Mouse (Mus musculus) stomach, embryonic 16.5 days (tissue): ENCODE measurements around the gene Gfra1. TPM values are rescaled to one million over a fixed set of nuclear protein-coding genes. Genes with fewer than 3 reads are reported as not detected.

Source experiments
- ATAC-seq: fragments of 200-750 bp; cut with Nextera tagmentation; 2 replicates; pipeline ENCODE4 v1.8.0; 2017; ENCODE audit warnings: moderate number of reproducible peaks, moderate TSS enrichment; ENCODE audit not compliant: insufficient read depth, low FRiP score
- H3K27ac ChIP-seq: fragments of 300-500 bp; sonication (generic); 2 replicates; pipeline ENCODE4 v1.5.1; 2014; ENCODE audit warnings: low read length
- H3K27me3 ChIP-seq: fragments of 300-500 bp; sonication (generic); 2 replicates; pipeline ENCODE4 v1.6.1; 2014; ENCODE audit warnings: low read length, control low read depth, mixed read lengths; ENCODE audit not compliant: control insufficient read depth, insufficient read depth
- H3K36me3 ChIP-seq: fragments of 300-500 bp; sonication (generic); 2 replicates; pipeline ENCODE4 v1.6.1; 2014; ENCODE audit warnings: low read length; ENCODE audit not compliant: control insufficient read depth, insufficient read depth
- H3K4me1 ChIP-seq: fragments of 300-500 bp; sonication (generic); 2 replicates; pipeline ENCODE4 v1.6.1; 2014; ENCODE audit warnings: low read length, control low read depth, mixed read lengths; ENCODE audit not compliant: control insufficient read depth, insufficient read depth
- H3K4me2 ChIP-seq: fragments of 300-500 bp; sonication (generic); 2 replicates; pipeline ENCODE4 v1.6.1; 2014; ENCODE audit warnings: low read depth, low read length, mixed read lengths
- H3K4me3 ChIP-seq: fragments of 300-500 bp; sonication (generic); replicated peaks from 2 replicates; pipeline ENCODE4 v1.5.1; 2014; ENCODE audit warnings: mild to moderate bottlenecking, low read length
- H3K9ac ChIP-seq: fragments of 300-500 bp; sonication (generic); 2 replicates; pipeline ENCODE4 v1.6.1; 2014; ENCODE audit warnings: low read length
- H3K9me3 ChIP-seq: fragments of 300-500 bp; sonication (generic); replicated peaks from 2 replicates; pipeline ENCODE4 v1.6.1; 2016; ENCODE audit warnings: low read length, control low read depth; ENCODE audit not compliant: control insufficient read depth
- WGBS: fragments of 180-500 bp; shearing (Covaris S2); extraction: QIAGEN DNeasy Blood & Tissue Kit; methylation state at CpG from one replicate; pipeline ENCODE4 v1.1.7; 2014; 5-methylcytosine and 5-hydroxymethylcytosine counted together
- polyA plus RNA-seq: library from polyadenylated mRNA; unstranded; fragments of >200 nt; fragmentation: Nextera tagmentation; extraction: Ambion mirVana; gene quantifications from 2 replicates; pipeline ENCODE4 v1.2.1, GENCODE M21; 2015

Gene Gfra1
- polyA plus RNA-seq, 1 experiment from 2014 or later, result 31.1 TPM

DNA sequence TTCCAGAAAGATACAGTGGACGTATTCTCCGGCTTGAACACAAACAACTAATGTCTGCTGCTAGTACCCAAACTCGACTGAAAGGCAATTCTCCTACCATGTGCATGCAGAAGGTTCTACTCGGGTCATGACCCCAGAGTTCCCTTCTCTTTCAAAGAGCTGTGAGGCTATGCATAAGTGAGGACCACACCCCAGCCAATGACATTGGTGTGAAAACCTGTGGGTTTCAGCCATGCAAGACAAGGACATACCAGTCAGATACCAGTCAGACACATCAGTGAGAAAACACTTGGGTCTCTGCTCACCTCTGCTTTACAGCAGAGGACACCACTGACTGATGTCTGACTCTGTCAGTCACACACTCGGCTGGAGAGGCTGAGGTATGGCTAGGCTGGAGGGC is 63.9 kb downstream of the Gfra1 start:
- H3K4me1 ChIP-seq, result 0 out of 2 replicates have a peak, but pooled peaks cover 5% of the 10 kb centered on the region
- WGBS, result 72% methylated on average over 5 of the region's 5 CpGs
- no peaks in the 10 kb centered on the region for H3K27me3 ChIP-seq

DNA sequence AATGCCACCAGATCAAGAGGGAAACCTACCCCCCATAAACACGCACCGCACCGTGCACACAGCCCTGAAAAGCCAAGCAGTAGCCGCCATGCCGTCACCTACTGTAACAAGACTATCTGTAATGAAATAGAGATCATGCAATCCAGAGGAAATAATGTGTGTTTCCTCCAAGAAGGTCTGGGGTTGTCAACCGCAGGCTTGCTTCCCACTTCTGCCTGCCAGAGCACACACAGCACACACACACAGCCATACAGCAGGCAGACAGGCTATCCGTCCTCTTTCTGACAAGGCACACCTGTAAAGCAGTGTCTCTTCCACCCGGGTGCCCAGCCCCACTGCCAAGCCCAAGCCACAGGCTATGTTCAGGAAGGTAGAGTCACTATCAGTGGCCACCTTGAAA is 66.2 kb downstream of the Gfra1 start:
- H3K9me3 ChIP-seq, result no peaks in the 10 kb centered on the region
- no peaks in the 10 kb centered on the region for H3K4me1 ChIP-seq
- WGBS, result 77% methylated on average over 8 of the region's 8 CpGs
- ATAC-seq, result no peak
- no peaks in the 10 kb centered on the region for H3K36me3 ChIP-seq
- H3K4me3 ChIP-seq, result no peak overlapping the region
- no peaks in the 10 kb centered on the region for H3K27me3 ChIP-seq
- H3K9ac ChIP-seq, result no peak overlapping the region
- no peak overlapping the region for H3K27ac ChIP-seq
- no peak overlapping the region for H3K4me2 ChIP-seq

More for the DNA sequence above, 63.9 kb downstream of the Gfra1 start:
- Histone ChIP-seq H3K36me3 (no peaks in the 10 kb centered on the region), H3K9me3 (no peaks in the 10 kb centered on the region), H3K9ac (no peak overlapping the region), H3K4me3 (no peak overlapping the region), H3K27ac (no peak overlapping the region), H3K4me2 (no peak overlapping the region)
- ATAC-seq, result no peak

DNA sequence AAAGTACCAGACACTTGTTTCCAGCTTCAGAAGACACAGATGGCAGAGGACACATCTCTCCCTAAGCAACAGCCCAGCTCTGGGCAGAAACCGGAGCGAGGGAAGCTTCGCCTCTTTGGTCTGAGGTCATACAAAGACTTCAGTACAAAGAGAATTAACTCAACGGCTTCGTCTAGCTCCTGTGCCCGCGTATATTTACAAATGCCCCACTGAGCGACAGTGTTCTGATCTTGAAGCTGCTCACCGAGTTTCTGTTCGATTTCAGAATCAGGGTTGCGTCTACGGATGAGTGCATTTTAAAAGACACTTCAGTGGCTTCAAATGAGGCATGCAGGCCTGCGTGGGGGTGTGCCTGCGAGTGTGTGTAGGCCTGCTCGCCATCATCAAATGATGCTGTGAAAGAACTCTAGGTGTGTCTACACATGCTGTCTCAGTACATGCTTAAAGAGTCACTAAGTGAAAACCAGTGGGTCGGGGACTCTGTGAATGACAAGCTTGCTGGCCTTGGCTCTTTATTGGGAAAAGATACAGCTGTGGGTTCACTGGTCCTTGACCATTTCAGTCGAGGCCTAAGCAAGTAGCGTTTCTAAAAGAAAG is 66.8 kb downstream of the Gfra1 start:
- no peak overlapping the region for H3K9ac ChIP-seq
- H3K36me3 ChIP-seq, result no peaks in the 10 kb centered on the region
- WGBS, result 84% methylated on average over 18 of the region's 18 CpGs
- H3K27me3 ChIP-seq, result no peaks in the 10 kb centered on the region
- H3K9me3 ChIP-seq, result no peaks in the 10 kb centered on the region
- H3K4me3 ChIP-seq, result no peak overlapping the region
- ATAC-seq, result no peak
- H3K4me2 ChIP-seq, result no peak overlapping the region
- no peaks in the 10 kb centered on the region for H3K4me1 ChIP-seq
- no peak overlapping the region for H3K27ac ChIP-seq

DNA sequence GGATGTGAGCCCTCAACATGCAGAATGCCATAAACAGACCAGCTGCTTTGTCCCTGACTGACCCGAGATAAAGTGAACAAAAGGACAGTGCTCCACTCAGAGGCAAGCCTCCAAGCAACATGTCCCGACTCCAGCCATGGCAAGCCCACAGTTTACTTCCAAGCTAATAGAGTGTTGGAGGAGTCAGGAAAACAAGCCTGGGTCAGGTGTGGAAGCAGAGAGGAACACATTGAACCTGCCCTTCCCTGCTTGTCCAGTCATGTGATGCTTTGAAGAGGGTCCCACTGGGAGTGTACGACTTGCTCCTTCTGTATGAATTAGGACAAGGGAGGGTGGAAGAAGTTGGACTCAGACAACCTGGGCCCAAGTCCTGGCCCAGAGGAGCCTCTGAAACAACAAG is 72.4 kb downstream of the Gfra1 start:
- WGBS, result 60% methylated on average over 3 of the region's 3 CpGs
- no peak overlapping the region for H3K27ac ChIP-seq
- H3K4me1 ChIP-seq, result peaks cover 5% of the 10 kb centered on the region; the same call in 1 of the 2 replicates
- H3K9ac ChIP-seq, result no peak overlapping the region
- H3K9me3 ChIP-seq, result no peaks in the 10 kb centered on the region
- no peaks in the 10 kb centered on the region for H3K27me3 ChIP-seq
- no peaks in the 10 kb centered on the region for H3K36me3 ChIP-seq
- ATAC-seq, result no peak
- no peak overlapping the region for H3K4me2 ChIP-seq
- H3K4me3 ChIP-seq, result no peak overlapping the region

DNA sequence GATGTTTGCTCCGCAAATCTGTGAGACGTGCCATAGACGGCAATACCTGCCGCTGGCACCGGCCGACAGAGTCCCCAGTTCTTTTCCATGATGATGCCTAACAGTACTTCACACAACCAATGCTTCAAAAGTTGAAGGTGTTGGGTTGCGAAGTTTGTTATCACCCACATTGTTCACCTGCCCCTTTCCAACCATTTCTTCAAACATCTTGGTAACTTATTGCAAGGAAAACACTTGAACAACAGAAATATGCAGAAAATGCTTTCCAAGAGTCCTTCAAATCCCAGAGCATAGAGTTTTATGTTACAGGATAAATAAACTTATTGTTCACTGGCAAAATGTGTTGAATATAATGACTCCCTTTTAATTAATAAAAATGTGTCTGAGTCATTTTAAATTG is 73.2 kb downstream of the Gfra1 start:
- H3K36me3 ChIP-seq, result no peaks in the 10 kb centered on the region
- H3K4me3 ChIP-seq, result no peak overlapping the region
- no peaks in the 10 kb centered on the region for H3K27me3 ChIP-seq
- no peak overlapping the region for H3K9ac ChIP-seq
- WGBS, result 96% methylated on average over 7 of the region's 7 CpGs
- H3K27ac ChIP-seq, result no peak overlapping the region
- no peak overlapping the region for H3K4me2 ChIP-seq
- H3K9me3 ChIP-seq, result no peaks in the 10 kb centered on the region
- peaks cover 13% of the 10 kb centered on the region for H3K4me1 ChIP-seq
- no peak for ATAC-seq

DNA sequence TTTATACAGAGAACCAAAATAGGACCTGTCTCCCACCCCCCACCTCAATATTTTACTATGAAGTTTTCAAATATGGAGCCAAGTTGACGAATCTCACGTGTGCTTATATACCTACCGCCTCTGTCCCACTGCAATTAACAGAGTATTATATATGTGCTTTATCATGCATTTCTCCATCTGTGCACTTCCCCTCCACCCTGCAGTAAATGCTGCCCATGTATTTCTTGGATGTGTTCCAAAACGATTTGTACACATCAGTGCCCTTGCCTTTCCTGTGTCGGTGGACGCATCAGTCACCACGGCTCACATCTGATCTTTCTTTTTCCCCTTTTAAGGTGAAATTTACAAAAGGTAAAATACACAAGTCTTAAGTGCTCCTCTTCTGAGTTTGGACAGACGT is 77.7 kb downstream of the Gfra1 start:
- no peaks in the 10 kb centered on the region for H3K36me3 ChIP-seq
- 26% methylated on average over 8 of the region's 8 CpGs for WGBS
- no peak overlapping the region for H3K9ac ChIP-seq
- peak overlapping the region; percentile 6; the same call in 1 of the 2 replicates for H3K27ac ChIP-seq
- no peak overlapping the region for H3K4me3 ChIP-seq
- H3K27me3 ChIP-seq, result no peaks in the 10 kb centered on the region
- H3K4me1 ChIP-seq, result peaks cover 16% of the 10 kb centered on the region
- peak; percentile 77 for ATAC-seq
- no peaks in the 10 kb centered on the region for H3K9me3 ChIP-seq
- H3K4me2 ChIP-seq, result no peak overlapping the region

DNA sequence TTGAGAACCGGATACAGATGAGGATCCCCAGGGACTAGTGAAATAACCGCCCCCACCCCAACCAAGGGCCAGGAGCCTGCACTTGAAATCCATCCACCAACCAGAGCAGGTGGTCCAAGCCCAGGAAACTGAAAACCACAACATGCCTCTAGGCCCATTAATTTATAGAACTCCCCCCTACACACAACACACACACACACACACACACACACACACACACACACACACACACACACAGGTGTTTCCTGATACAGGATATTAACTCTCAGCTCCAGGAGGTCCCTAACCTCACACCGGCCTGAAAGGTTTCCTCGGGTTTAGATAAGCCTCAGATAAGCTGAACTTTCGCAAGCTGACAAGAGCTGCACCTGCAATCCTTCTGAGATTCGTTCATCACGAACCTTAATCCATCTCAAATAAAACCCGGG is 79.0 kb downstream of the Gfra1 start:
- Histone ChIP-seq H3K27me3 (no peaks in the 10 kb centered on the region), H3K36me3 (no peaks in the 10 kb centered on the region), H3K9ac (no peak overlapping the region), H3K9me3 (no peaks in the 10 kb centered on the region), H3K4me3 (no peak overlapping the region), H3K4me1 (peaks cover 16% of the 10 kb centered on the region), H3K4me2 (no peak overlapping the region), H3K27ac (no peak overlapping the region)
- ATAC-seq, result 0 out of 2 replicates have a peak, but pooled peaks have one; percentile 32
- WGBS, result 36% methylated on average over 8 of the region's 8 CpGs

DNA sequence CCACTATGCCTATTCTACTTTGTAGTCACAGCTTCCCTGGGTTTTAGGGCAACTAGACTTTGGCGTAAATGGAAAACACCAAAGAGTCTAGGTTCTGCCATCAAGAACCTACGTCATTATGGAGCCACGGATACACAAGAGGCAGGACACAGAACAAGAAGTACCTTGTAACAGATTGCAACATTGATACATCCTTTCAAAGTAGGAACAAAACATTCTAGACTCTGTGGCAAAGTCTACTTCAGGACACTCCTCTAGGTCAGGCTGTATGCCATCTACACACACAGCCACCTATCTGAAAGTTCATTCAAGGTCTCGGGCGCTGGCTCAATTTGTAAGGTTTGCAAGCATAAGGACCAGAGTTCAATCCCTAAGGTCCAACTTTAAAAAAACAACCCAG is 81.1 kb downstream of the Gfra1 start:
- no peaks in the 10 kb centered on the region for H3K27me3 ChIP-seq
- no peak overlapping the region for H3K27ac ChIP-seq
- no peaks in the 10 kb centered on the region for H3K36me3 ChIP-seq
- H3K9ac ChIP-seq, result no peak overlapping the region
- H3K4me2 ChIP-seq, result no peak overlapping the region
- no peaks in the 10 kb centered on the region for H3K9me3 ChIP-seq
- H3K4me3 ChIP-seq, result no peak overlapping the region
- no peak for ATAC-seq
- peaks cover 16% of the 10 kb centered on the region for H3K4me1 ChIP-seq
- 93% methylated on average over 5 of the region's 5 CpGs for WGBS

DNA sequence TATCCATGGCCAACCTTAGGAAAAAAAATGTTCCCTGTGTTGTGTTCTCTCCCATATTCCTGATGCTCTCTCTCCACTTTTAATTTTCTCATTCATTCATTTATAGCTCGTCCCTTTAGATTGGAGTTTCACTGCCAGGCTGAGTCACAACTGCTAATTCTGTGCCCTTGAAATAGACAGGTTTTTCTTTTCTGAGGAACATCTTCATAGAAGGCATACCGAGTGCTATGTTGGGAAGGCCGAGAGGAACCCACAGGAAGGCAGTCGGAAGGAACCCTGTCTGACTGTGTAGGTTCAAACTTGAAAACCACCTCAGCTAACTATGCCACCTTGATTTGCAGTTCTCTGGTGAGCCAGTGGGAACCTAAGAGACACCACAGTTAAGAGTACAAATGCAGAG is 81.6 kb downstream of the Gfra1 start:
- Histone ChIP-seq H3K9ac (no peak overlapping the region), H3K4me2 (no peak overlapping the region), H3K27me3 (no peaks in the 10 kb centered on the region), H3K36me3 (no peaks in the 10 kb centered on the region), H3K4me1 (peaks cover 16% of the 10 kb centered on the region), H3K27ac (no peak overlapping the region), H3K9me3 (no peaks in the 10 kb centered on the region), H3K4me3 (no peak overlapping the region)
- WGBS, result 92% methylated on average over 4 of the region's 4 CpGs
- no peak for ATAC-seq
